Mouse (Mus musculus) frontal cortex, postnatal 25 days (tissue): ENCODE data around the gene Pqlc2.

Source experiments
- DNase-seq, 2 experiments: peaks; one replicate each; pipeline ENCODE4 v3.0.0; 2022; ENCODE audit warnings: low spot score in 2 of 2

Gene Pqlc2

DNA sequence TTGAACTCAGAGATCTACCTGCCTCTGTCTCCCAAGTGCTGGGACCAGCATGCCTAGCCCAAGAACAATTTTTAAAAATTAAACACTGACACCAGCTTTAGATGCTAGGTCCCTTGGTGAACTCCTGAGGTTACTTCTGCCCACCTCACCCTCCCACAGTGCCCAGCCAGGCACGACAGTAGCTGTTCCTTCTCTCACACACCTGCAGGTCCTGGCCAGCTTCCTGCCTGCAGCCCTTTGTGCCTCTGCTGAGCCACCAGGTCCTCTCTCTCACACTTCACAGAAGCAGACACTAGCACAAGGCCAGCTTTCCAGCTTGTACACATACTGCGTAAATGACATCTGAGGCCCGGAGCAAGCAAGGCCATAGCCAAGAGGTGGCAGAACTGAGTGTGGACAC is 5.0 kb downstream of the Pqlc2 start:
- no peak for DNase-seq

DNA sequence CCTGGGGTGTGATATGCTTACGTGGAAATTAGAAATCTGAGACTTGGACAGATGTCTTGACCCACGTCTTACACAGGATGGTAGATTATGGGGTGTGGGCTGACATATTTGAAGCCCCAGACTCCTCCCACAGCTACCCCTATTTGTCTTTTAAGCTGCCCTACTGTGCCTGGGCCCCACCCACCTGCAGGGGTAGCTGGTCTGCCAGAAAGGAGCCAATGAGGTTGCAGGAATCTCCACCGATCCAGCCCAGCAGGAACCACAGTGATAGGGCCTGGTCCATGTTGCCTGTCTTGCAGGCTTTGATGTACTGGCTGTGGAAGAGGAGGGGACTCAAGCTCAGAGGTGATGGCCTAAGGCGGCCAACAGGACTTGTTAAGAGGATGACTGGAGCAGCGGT is 8.3 kb downstream of the Pqlc2 start:
- no peak for DNase-seq

DNA sequence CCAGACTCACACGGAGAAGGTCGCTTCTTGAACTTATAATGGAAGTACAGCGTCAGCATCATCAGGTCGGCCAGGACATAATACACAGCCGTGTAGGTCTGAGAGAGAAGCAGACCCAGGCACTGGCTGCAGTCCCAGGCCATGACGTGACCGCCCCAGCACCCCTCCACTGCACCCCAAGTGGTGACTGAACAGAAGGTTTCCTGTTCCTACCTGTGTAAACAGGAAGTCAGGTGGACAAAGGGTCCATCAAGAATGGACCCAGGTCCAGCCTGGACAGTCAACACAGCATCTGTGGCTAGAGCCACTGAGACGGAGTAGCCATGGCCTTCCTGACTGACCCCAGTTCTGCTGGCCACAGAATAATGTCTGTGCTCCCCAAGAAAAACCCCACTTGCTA is 8.7 kb downstream of the Pqlc2 start:
- no peak for DNase-seq

DNA sequence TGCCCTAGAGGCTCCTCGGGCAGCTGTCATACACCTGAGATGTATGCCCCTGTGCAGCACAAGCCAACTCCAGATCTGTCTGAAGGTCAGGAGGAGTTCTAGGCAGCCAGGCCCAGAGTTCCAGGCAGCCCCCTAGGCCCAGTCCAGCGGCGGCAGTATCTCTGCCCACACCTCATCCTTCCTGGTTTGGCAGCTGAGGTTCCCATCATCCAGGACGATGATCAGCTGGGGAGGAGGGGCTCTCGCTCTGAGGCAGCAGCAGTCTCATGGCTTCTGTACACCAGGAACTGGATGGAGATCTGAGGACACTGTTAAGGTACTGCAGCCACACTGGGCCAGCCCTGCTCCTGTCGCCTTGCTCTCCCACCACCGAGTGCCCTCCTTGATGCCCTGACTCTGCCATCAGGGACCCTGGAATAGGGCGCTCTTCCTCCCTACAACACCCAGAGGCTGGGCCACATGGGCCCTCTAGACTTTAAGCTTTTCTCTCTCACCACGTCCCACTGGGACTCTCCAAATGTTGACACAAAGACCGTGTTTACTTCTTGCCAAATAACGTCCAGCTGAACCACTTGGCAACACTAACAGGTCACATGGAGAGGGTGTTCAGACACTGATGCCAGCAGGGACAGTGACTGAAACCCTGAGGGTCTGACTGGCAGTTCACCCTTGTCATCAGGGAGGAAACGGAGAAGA is 11.7 kb downstream of the Pqlc2 start:
- no peak for DNase-seq

DNA sequence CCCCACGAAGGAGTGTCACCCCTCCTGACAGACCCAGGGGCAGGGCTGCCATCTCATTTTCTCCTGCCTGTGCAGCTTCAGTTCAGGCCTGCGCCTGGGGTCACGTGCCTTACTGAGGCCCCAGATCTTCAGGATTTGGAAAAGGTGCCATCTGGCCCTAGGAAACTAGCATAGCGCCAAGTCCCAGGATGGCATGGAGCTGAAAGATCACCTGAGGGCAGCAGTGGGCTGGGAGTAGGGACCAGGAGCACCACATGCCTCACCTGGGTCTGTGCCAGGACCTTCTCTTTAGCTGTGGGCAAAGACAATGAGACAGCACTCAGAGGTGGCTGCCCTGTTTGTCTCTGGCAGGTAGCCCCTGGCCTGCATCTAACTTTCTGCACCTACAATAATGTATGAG is 12.9 kb downstream of the Pqlc2 start:
- no peak for DNase-seq

DNA sequence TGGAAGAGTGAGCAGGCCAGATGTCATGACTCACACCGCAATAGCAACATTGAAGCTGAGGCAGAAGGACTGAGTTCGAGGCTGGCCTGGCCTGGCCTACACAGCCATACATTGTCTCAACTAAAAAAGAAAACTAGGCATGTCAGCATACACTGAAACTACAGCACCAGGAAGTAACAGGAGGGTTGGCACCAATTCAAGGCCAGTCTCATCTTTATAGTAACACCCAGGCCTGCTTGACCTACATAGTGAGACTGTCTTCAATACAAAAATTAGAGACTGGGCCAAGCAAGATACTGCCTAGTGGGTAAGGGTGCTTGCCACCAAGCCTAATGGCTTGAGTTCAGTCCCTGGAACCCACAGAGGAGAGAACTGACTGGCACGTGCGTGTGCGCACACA is 18.5 kb downstream of the Pqlc2 start:
- no peak for DNase-seq

DNA sequence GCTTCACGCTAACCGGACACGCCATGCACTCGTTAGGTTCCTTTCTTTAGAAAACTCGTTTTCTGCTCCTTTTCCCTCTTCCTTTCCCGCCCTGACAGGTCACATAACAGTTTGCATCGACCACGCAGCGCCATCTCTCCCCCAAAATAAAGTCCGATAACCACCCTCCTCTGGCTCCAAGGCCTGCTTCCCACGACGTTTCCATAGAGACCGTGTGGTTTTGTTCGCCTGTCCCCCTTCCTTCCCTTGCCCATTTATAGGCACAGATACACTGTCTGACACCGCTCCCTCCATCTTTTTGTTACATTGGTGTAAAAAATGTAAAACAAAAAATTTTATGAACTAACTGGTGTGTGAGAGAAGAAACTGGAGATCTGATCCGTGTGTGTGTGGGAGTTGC is 19.4 kb downstream of the Pqlc2 start:
- no peak for DNase-seq

DNA sequence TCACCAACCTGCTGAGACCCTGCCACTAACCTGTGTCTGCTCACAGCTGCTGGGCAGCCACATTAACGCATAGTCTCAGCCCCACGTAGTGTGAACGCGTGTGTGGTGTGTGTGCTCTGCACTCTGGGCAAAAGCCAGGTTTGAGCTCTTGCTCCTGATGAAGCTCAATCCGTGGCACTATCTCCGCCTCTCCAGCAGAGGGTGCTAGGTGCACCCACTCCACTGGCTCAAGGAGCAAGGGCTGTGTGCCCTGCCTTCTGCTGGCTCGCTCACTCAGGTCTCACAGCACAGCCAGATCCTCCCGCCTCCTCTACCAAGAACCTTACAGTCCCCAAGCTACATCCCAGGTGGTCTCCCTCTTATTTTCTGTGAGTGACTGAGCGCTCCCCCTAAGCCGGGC is 21.5 kb downstream of the Pqlc2 start:
- peak in 1 of 2 experiments; percentile 46 for DNase-seq

DNA sequence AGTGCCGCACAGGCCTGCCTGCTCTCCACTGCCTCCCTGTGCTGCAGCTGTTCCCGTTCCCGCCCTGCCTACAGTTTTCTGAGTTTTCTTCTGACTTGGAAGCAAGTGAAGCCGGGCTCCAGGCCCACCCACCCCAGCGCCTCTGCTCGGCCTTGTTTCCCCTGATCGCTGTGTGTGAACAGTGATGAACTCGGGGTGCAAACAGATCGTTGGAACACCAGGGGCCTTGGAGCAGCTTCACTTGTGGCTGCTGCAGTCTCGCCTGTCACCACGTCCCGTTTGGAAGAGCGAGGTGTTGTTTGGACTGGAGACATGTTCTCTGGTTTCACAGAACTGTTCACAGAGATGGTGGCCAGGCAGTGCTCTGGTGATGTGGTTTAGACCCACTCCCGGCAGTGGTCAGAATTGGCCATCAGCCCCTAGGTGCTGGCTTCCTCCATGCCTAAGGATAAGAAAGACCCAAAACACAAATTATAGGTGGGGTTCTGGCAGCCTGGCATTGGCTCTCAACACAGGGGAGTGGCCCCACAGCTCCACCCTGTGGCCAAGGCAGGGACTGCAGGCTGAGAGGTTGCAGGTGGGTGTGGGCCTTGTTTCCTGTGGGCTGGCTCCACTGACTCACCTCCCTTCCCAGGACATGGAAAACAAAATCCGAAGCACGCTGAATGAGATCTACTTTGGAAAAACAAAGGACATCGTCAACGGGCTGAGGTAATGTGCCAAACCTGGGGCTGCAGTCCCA is 23.2 kb downstream of the Pqlc2 start:
- peak; percentile 86 to 88 for DNase-seq

DNA sequence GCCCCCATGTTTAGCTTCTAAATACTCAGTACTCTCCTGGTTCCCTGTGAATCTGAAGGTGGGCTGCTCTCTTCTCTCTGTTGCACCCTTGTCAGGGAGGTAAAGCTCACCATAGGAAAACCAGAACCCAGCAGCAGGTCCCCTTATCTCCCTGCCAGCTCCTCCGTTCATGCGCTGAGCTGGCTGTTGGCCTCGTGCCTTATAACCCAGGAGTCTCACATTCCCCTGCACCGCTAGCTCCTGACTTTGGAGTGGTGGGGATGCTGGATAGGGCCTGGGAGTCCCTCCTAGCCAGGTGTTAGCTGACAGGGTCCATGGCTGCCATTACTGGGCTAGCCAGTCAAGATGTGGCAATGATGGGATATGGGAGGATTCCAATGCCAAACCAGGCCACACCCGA is 24.3 kb downstream of the Pqlc2 start:
- no peak for DNase-seq

DNA sequence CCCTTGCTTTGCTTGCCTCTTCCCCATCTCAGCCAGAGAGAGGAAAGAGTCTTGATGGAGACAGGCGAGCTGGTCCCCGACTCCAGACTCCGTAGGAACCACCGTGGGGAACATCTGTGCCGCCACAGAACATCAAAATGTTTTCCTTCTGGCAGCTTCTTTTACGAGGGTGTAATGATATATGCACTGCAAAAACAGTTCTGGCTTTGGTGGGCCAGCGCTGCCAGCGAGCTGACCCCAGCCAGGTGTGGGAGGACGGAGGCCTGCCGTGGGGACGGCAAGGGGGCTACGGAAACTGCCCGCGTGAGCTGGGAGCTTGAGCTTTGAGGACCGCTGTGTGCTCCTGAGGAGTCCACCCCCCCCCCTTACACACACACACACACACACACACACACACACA is 25.6 kb downstream of the Pqlc2 start:
- DNase-seq, result no peak

DNA sequence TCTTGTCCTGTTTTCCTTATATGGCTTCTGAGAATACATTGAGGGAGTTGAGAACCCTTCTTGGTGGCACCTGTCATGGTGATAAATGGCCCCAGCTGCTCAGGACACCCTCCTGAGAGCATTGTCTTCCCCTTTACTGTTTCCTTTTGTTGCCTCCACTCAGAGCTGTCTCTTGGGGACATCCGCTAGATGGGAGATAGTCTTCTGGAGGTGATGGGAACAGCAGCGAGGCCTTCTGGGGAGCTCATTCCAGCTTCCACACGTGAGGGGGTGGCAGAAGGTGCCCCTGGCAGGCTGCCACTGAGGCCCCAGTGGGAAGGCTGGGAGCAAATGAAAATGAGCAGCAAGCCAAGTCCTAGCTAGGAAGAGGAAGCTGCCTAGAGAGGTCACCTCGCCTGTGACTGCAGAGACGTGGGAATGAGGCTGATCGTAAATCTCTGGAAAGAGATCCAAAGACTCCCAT is 27.5 kb downstream of the Pqlc2 start:
- no peak for DNase-seq

DNA sequence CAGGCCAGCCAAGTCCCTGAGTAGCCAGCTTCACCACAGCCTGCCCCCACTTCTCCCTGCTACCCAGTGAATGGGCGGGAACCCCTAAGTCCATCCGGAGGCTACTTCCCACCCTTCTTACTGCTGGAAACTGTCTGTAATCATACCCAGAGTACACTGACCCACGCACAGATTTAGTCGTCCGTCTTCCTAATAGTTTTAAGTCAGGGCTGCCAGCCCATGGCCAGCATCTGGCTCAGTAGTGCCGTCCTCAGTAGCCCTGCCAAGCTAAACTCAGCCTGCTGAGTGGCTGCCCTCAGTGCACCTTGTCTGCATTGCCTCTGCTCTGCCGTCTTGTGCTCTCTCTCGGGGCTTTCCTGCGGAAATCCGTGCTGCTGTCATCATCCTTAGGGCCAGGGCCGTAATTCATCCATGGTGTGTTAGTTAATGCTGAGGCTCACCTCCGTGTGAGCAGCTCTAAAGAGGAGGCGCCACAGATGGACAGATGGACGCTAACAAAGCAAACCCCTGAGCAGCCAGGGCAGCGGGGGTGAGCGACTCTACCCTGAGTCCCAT is 28.6 kb downstream of the Pqlc2 start:
- DNase-seq, result no peak

DNA sequence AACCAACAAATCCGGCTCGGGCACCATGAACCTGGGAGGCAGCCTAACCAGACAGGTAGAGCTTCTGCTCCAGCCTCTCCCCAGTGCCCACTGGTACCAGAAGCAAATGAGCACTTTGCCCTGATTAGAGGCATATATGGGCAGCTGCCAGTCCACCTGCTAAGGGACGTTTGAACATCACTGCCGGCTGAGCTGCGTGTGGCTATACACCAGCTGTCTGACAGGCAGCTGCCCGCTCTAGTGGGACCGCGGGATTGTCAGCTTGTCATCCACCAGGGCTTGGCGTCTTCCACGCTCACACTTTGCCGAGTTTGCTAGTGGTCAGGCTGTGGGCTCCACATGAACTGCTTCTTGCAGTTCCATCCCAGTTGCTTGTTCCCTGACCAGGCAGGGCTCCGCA is 30.0 kb downstream of the Pqlc2 start:
- DNase-seq, result no peak

DNA sequence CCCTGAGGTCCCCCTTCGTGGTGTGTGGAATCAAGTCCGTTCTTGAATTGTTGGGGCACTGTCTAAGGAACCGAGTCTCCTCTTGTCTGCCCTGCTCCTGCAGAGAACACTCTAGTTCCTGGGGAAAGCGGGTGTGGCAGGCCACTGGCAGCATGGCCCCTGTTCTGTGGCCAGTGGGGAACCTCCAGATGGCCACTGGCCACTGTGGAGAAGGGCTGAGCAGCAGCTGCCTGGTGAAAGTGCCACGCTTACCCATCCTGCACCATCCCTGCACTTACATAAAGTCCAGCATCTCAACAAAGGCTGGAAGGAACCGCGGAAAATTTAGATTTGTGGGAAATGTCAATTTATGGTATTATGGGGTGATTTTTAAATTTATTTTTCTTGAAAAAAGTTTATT is 34.1 kb downstream of the Pqlc2 start:
- no peak for DNase-seq

DNA sequence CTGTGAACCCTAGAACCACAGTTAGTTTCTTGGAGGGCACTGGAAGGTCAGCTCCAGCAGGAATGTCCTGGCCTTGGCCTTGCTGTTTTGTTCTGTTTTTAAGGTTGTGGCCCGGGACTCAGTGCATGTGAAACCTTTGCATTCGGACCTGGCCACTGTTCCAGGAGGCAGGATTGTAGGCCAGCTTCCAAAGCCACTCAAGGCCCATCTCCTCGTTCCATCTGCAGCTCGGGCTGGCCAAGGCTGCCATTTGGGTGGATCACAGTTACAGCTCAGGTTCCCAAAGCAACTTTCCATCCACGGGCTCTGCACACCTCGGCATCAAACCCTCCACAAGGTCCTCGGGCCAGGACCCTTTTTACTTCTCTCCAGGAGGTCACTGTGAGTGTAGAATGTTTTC is 35.9 kb downstream of the Pqlc2 start:
- DNase-seq, result no peak

DNA sequence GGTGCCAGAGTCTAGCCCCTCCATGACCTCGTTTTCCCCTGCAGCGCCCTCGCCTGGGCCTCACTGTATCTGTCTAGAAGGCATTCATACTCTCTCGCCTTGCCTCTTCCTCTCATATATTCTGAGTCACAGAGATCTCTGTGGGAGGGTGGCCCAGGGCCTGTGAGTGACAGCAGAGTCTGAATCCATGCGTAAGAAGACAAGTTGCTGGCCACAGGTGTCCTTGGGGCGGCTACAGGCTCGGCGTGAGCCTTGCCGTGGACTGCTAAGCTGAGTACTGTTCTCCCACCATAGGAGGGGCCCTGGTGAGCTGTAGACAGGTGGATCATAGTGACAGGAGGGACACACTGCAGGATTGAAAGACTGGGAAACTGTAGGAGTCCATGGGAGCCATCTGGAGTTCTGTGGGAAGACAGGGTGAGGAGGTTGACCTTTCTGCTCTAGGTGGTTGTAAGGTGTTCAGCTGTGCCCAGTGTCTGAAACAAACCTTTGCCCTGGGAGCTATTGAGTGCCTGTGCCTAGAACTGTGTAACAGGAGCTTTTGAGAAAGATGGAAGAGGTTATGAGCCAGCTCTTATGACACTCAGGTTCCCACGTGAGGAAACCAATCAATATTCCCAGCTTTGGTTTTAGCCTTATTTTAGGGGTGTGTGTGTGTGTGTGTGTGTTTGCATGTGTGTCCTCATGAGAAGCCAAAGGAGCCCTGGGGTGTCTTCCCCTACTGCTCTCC is 37.4 kb downstream of the Pqlc2 start:
- no peak for DNase-seq

DNA sequence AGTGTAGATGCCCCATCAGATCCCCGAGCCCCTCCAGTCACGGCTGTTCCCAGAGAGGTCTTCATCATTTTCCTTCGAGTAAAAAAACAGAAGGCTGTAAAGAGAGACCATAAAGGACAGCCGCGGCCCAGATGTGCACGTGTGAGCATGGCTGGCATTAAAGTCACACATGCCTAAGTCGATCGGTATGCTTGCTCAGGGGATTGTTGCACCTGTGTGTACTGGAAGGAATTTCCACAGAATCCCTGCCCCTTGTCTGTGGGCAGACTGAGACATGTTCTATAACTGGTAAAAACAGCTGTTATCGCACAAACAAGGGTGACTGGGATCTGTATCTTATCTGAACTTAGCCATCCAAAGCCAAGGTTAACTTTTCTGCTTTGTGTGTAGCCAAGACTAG is 38.9 kb downstream of the Pqlc2 start:
- DNase-seq, result no peak

DNA sequence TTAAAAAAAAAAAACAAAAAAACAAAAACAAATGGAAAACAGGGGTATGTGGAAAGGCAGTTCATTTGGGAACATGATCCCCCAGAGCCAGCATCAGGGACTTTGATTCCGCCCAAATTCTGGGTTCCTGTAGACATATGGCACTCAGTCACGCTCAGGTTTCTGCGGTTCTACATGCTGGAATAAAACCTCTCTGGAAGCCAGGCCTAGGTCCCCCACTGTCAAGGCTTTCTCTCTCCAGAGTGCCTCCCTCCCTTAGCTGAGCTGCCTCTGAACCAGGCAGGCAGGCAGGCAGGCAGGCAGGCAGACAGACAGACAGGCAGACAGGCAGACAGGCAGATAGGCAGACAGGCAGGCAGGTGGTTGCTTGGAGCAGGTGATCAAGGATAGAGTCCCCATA is 40.3 kb downstream of the Pqlc2 start:
- no peak for DNase-seq

DNA sequence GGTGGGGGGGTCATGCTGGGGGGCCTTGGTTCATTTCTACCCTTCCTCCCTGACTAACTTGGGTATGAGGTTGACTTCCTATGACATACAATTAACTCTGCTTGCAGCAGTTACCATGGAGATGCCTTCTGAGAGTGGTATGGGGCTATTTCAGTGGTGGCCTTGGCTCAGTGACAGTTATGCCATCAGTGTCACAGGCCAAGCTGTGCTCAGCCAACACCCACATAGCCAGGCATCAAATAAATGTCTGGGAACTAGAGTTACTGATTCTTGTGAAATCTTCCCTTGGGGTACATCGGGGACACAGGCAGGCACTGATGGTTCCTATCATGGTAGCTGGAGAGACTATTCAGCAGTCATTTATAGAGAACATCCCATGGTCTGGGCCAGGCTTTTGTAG is 42.3 kb downstream of the Pqlc2 start:
- DNase-seq, result no peak

DNA sequence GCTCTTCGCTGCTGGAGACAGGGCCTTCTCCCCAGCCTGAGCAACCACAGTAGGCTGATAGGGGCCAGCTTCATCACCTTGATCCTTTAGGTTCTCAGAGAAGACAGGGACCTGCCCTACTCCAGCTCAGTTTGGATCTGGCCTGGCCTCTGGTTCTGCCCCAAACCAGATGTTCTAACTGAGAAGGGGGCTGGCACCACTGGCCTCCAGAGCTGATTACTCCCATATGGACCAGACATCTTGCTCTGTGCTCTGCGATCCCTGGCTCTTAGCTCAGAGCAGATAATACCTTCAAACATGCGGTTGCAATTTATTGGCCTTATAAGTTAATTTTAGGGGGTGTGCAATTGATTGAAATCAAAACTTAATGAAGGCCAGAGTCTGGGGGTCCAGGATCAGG is 43.2 kb downstream of the Pqlc2 start:
- no peak for DNase-seq

DNA sequence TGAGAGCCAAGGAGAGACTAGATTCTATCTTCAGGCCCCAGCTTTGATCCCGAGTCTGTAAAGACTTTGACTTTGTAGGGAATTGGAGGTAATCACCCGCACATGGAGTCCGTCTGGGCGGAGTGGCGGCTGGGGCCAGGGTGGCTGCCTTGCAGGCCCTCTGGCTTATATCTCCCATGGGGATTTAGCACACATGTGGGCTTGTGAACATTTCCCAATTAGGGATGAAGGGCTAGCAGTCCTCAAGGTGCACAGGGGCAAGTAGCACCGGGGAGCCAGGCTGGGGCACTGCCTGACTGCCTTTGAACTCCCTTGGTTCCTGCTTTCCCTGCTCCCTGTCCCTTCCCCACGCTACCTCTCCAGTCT is 44.0 kb downstream of the Pqlc2 start:
- DNase-seq, result no peak
